Mouse (Mus musculus) ES-Bruce4 (cell line): ENCODE results near the gene Tmem175. TPM values are rescaled to one million over a fixed set of nuclear protein-coding genes. Genes with fewer than 3 reads are reported as not detected.

Source experiments
- H3K27ac ChIP-seq: 2 replicates; pipeline ENCODE4 v1.5.1; 2012; ENCODE audit warnings: low read length, inconsistent platforms; ENCODE audit not compliant: insufficient read depth
- H3K27me3 ChIP-seq: 2 replicates; pipeline ENCODE4 v1.6.1; 2012; ENCODE audit warnings: mild to moderate bottlenecking, low read length, inconsistent platforms; ENCODE audit not compliant: control insufficient read depth, poor library complexity, insufficient read depth, severe bottlenecking
- H3K36me3 ChIP-seq: 2 replicates; pipeline ENCODE4 v1.6.1; 2012; ENCODE audit warnings: inconsistent platforms, mild to moderate bottlenecking, low read length, moderate library complexity; ENCODE audit not compliant: control insufficient read depth, poor library complexity, insufficient read depth, severe bottlenecking
- H3K4me1 ChIP-seq: one replicate; pipeline ENCODE4 v1.8.1; 2011; ENCODE audit warnings: low read length; ENCODE audit not compliant: control insufficient read depth, insufficient read depth
- H3K4me3 ChIP-seq: 2 replicates; pipeline ENCODE4 v1.5.1; 2011; ENCODE audit warnings: low read depth, mild to moderate bottlenecking, low read length
- H3K9ac ChIP-seq: 2 replicates; pipeline ENCODE4 v1.6.1; 2012; ENCODE audit warnings: low read depth, mild to moderate bottlenecking, inconsistent platforms; ENCODE audit not compliant: poor library complexity, severe bottlenecking
- H3K9me3 ChIP-seq: replicated peaks from 2 replicates; pipeline ENCODE4 v1.6.1; 2012; ENCODE audit warnings: mild to moderate bottlenecking, low read length, inconsistent platforms; ENCODE audit not compliant: control insufficient read depth, poor library complexity, insufficient read depth, severe bottlenecking
- CTCF ChIP-seq: IDR thresholded peaks from one replicate; pipeline ENCODE4 v1.8.1; 2011; ENCODE audit warnings: low read depth, low read length
- EP300 ChIP-seq: IDR thresholded peaks from 2 replicates; pipeline ENCODE4 v1.6.1; 2011; ENCODE audit warnings: low read depth, low read length; ENCODE audit not compliant: insufficient read depth
- POLR2A ChIP-seq: IDR thresholded peaks from one replicate; pipeline ENCODE4 v1.8.1; 2011; ENCODE audit warnings: low read length; ENCODE audit not compliant: insufficient read depth
- polyA plus RNA-seq: library from polyadenylated mRNA; stranded (reverse); fragments of >200 nt; gene quantifications from 2 replicates; pipeline ENCODE4 v1.2.4, GENCODE M21; 2011; ENCODE audit warnings: low read depth; ENCODE audit not compliant: missing spikeins, insufficient read depth, insufficient read length

Tmem175 gene
- polyA plus RNA-seq, 1 experiment, result 19.7 TPM

DNA sequence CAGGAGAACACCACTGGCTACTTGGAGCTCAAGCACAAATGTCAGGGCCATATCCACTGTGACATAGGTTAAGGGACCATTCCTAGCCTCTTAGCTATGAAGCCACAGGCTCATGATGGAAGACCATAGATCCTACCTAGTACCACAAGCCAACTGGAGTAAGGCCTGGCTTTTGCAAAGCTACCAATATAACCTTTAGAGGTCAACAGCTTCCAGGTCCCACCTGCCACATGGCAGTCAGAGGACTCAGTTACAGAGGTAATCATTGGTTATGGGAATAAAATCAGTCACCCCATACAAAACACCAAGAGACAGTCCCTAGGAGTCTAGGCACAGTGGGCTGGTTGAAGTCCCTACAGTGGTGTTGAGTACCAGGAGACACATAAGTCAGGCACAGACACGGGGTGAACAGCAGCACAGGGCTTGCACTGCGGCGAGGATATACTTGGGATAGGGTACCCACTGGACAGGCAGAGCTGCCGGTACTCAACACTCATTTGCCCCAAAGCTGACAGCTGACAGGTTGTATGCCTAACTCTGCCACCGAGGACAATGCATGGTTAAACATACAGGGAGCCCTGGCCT lies 21.7 kb downstream of the Tmem175 start:
- Histone ChIP-seq H3K9ac (no peak overlapping the region), H3K27ac (no peak overlapping the region), H3K4me3 (no peak overlapping the region), H3K9me3 (no peaks in the 10 kb centered on the region), H3K36me3 (peaks cover 2% of the 10 kb centered on the region), H3K27me3 (no peaks in the 10 kb centered on the region), H3K4me1 (no peaks in the 10 kb centered on the region)
- TF ChIP-seq CTCF (no peak), POLR2A (no peak), EP300 (no peak)

DNA sequence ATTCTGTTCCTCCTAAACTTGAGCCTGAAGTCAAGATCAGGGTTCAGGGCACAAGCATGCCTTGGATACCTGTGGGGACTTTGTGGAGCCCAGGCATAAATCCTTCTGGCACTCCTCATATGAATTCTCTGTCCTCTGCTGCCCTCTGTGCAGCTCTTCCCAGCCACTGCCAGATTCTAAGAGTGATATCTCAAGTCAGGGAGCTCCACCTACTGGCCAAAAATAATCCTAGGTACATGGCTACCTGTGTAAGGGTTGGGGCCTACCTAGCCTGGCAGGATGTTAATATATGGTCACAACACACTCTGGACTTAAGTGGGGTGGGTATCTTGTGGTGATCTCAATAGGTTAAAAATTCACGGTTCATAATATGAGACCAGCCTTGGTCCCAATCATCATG lies 22.3 kb downstream of the Tmem175 start:
- Histone ChIP-seq H3K27ac (no peak overlapping the region), H3K27me3 (no peaks in the 10 kb centered on the region), H3K4me1 (no peaks in the 10 kb centered on the region), H3K36me3 (peaks cover 2% of the 10 kb centered on the region), H3K9ac (no peak overlapping the region), H3K4me3 (no peak overlapping the region), H3K9me3 (no peaks in the 10 kb centered on the region)
- TF ChIP-seq CTCF (peak; percentile 68), EP300 (no peak), POLR2A (no peak)

- H3K4me3 ChIP-seq, result no peak overlapping the region
- H3K4me1 ChIP-seq, result no peaks in the 10 kb centered on the region
- TF ChIP-seq POLR2A (no peak), CTCF (no peak), EP300 (no peak)
- no peak overlapping the region for H3K27ac ChIP-seq
- H3K36me3 ChIP-seq, result peaks cover 2% of the 10 kb centered on the region; the same call in 1 of the 2 replicates
- H3K9me3 ChIP-seq, result no peaks in the 10 kb centered on the region
- no peak overlapping the region for H3K9ac ChIP-seq
- H3K27me3 ChIP-seq, result no peaks in the 10 kb centered on the region
Measured at GRCm38 (mm10) chr5:108653341-108653740, 23.8 kb downstream of the Tmem175 start.

- Histone ChIP-seq H3K4me3 (no peak overlapping the region), H3K9ac (no peak overlapping the region), H3K27ac (no peak overlapping the region), H3K36me3 (peaks cover 2% of the 10 kb centered on the region; the same call in 1 of the 2 replicates), H3K4me1 (no peaks in the 10 kb centered on the region), H3K9me3 (no peaks in the 10 kb centered on the region), H3K27me3 (no peaks in the 10 kb centered on the region)
- TF ChIP-seq EP300 (no peak), CTCF (no peak), POLR2A (no peak)
Measured at GRCm38 (mm10) chr5:108654444-108654990, 24.9 kb downstream of the Tmem175 start.

DNA sequence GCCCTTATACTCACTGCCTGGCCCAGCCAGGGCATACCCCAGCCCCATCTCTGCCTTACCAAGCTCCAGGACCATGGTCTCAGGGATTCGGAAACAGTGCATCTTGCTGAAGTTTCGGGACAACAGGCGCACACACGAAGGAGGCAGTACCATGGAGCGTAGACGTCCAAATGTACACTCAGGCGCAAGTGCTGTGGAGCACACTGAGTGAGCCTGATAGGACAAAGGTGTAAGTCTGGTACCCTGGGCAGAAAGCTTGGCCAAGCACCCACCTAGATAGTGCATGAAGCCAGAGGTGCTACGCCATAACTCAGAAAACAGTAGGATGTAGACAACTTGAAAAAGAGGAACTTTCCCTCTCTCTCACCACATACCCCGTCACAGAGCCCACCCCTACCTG lies 25.8 kb downstream of the Tmem175 start:
- Histone ChIP-seq H3K27ac (no peak overlapping the region), H3K9me3 (no peaks in the 10 kb centered on the region), H3K4me1 (no peaks in the 10 kb centered on the region), H3K4me3 (no peak overlapping the region), H3K9ac (no peak overlapping the region), H3K27me3 (no peaks in the 10 kb centered on the region), H3K36me3 (peaks cover 2% of the 10 kb centered on the region; the same call in 1 of the 2 replicates)
- TF ChIP-seq POLR2A (no peak), CTCF (no peak), EP300 (no peak)

- no peak overlapping the region for H3K9ac ChIP-seq
- no peak overlapping the region for H3K4me3 ChIP-seq
- H3K4me1 ChIP-seq, result no peaks in the 10 kb centered on the region
- H3K36me3 ChIP-seq, result peaks cover 2% of the 10 kb centered on the region; the same call in 1 of the 2 replicates
- TF ChIP-seq CTCF (no peak), POLR2A (no peak), EP300 (no peak)
- no peaks in the 10 kb centered on the region for H3K9me3 ChIP-seq
- H3K27ac ChIP-seq, result no peak overlapping the region
- no peaks in the 10 kb centered on the region for H3K27me3 ChIP-seq
Measured at GRCm38 (mm10) chr5:108655891-108656650, 26.5 kb downstream of the Tmem175 start.
